Mouse (Mus musculus) megakaryocyte-erythroid progenitor cell, adult 5-6 weeks (primary cell): ENCODE results near the gene Sim2. TPM values are rescaled to one million over a fixed set of nuclear protein-coding genes. Genes with fewer than 3 reads are reported as not detected.

Experiments used
- ATAC-seq: replicated peaks from 2 replicates; pipeline ENCODE4 v1.8.0; 2016; ENCODE audit warnings: mild to moderate bottlenecking, inconsistent platforms; ENCODE audit not compliant: severe bottlenecking, poor library complexity, low FRiP score, low TSS enrichment
- total RNA-seq, 2 experiments: library from RNA; stranded (forward) in 1 of 2; stranded (reverse) in 1 of 2; fragments of 200-1000, 215-1000 nt in 1 of 2; fragments of >200 nt in 1 of 2; fragmentation: Nextera tagmentation in 1 of 2; gene quantifications; 2 replicates each; pipeline ENCODE4 v1.2.3; 2014 to 2017

The Sim2 gene
- total RNA-seq, 2 experiments from 2014 or later: not detected

GRCm38 (mm10) chr16:94093151-94093863 is 8.6 kb downstream of the Sim2 start:
- ATAC-seq: no peak

GRCm38 (mm10) chr16:94094251-94095108 is 9.7 kb downstream of the Sim2 start:
- no peak for ATAC-seq

GRCm38 (mm10) chr16:94095109-94095822 is 10.5 kb downstream of the Sim2 start:
- no peak for ATAC-seq

GRCm38 (mm10) chr16:94096479-94096878 is 11.7 kb downstream of the Sim2 start:
- ATAC-seq: no peak

- ATAC-seq: peak; percentile 71
Measured at GRCm38 (mm10) chr16:94097724-94098455, 13.2 kb downstream of the Sim2 start.

- no peak for ATAC-seq
Measured at GRCm38 (mm10) chr16:94113160-94113559, 28.4 kb downstream of the Sim2 start.

GRCm38 (mm10) chr16:94114693-94115092 is 30.0 kb downstream of the Sim2 start:
- ATAC-seq: no peak

- ATAC-seq: no peak
Measured at GRCm38 (mm10) chr16:94117333-94117732, 32.6 kb downstream of the Sim2 start.

GRCm38 (mm10) chr16:94118394-94118793 is 33.7 kb downstream of the Sim2 start:
- no peak for ATAC-seq

- ATAC-seq: no peak
Measured at GRCm38 (mm10) chr16:94122347-94122746, 37.6 kb downstream of the Sim2 start.

GRCm38 (mm10) chr16:94123247-94123646 is 38.5 kb downstream of the Sim2 start:
- ATAC-seq: no peak

- no peak for ATAC-seq
Measured at GRCm38 (mm10) chr16:94125172-94125981, 40.6 kb downstream of the Sim2 start.

- no peak for ATAC-seq
Measured at GRCm38 (mm10) chr16:94126200-94126599, 41.5 kb downstream of the Sim2 start.

GRCm38 (mm10) chr16:94128236-94128835 is 43.6 kb downstream of the Sim2 start:
- ATAC-seq: no peak

- no peak for ATAC-seq
Measured at GRCm38 (mm10) chr16:94134218-94134617, 49.5 kb downstream of the Sim2 start.

- no peak for ATAC-seq
Measured at GRCm38 (mm10) chr16:94140746-94141145, 56.0 kb downstream of the Sim2 start.

GRCm38 (mm10) chr16:94143325-94143724 is 58.6 kb downstream of the Sim2 start:
- ATAC-seq: no peak; the same call in 1 of the 2 replicates

GRCm38 (mm10) chr16:94148139-94148538 is 63.4 kb downstream of the Sim2 start:
- ATAC-seq: no peak
